Mouse (Mus musculus) induced T-regulatory cell, adult 2 months (primary cell): ENCODE data around the gene Gm17359.

Source experiments
- DNase-seq: peaks from one replicate; pipeline ENCODE4 v3.0.0-alpha.2; 2012; ENCODE audit warnings: low read depth

Gm17359 gene

DNA sequence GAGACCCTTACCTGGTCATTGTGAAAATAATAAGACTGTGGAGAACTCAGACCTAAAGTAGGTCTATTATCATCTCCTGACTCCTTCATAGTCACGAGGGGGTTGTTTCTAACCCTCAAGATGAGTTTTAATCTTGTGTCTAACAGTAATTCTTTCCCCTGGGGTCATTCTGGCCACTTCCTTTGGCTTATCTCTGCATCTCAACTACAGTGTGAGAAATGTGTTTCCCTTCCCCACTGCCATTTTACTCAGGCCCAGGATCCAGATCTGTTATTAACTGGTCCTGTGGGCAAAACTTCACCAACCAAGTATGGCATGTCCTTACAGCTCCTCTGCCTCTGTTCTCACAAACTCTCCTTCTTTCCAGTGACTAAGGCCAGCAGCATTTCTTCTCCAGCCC is 12.8 kb downstream of the Gm17359 start:
- no peak for DNase-seq

GRCm38 (mm10) chr3:79358721-79359120 is 22.3 kb downstream of the Gm17359 start:
- DNase-seq = no peak

- no peak for DNase-seq
These were observed 24.0 kb downstream of the Gm17359 start for GRCm38 (mm10) chr3:79360317-79361101.

GRCm38 (mm10) chr3:79366098-79366497 is 29.6 kb downstream of the Gm17359 start:
- no peak for DNase-seq

- DNase-seq = no peak
These were observed 31.8 kb downstream of the Gm17359 start for GRCm38 (mm10) chr3:79368306-79368705.

- no peak for DNase-seq
These were observed 34.0 kb downstream of the Gm17359 start for GRCm38 (mm10) chr3:79370385-79370929.

DNA sequence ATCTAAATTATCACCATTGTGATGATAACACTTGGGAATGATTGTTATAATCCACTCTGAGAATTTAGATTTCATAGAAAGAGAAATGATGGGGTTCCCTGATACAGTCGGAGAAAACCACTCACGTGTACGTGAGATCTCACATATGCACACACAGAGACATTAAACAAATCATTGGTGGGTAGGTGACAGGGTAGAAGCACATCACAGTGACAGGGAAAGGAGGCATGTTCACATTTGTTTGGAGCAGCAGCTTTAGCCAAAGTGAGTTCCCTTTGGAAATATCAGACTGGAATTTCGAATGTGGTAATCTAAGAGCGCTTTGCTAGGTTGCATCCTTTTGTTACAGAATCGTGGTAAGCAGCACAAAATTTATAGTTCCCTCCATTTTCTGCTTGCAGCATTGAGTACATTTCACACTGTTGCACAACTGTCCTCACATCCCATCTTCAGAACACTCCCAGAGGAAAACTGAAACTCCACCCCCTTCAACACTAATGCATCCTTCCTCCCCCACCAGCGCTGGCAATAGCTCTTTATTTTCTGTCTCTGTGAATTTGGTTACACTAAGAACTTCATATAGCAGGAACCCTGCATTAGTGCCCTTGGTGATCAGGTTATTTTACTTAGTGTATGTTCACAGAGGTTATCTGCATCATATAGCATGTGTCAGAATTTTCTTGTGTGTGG is 35.2 kb downstream of the Gm17359 start:
- DNase-seq = no peak

DNA sequence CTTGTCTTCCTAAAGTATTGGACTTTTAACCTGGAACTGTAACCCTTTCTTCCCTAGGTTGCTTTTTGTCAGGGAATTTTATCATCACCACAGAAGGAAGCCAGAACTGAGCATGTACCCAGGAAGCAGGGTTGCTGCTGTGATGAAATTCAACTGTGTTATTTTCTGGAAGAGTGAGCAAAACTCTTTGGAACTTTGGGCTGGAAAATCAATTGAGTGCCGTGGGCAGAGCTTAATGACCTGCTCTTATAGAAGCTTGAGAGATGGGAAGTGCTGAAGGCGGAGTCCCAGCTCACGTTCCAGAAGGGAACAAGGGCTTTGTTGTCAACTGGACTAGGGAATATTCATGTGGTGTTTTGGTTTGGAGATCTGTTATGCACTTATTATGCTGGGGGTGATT is 37.5 kb downstream of the Gm17359 start:
- no peak for DNase-seq

- DNase-seq = no peak
These were observed 41.6 kb downstream of the Gm17359 start for GRCm38 (mm10) chr3:79378086-79378485.

- DNase-seq = no peak
These were observed 42.9 kb downstream of the Gm17359 start for GRCm38 (mm10) chr3:79379255-79379836.

DNA sequence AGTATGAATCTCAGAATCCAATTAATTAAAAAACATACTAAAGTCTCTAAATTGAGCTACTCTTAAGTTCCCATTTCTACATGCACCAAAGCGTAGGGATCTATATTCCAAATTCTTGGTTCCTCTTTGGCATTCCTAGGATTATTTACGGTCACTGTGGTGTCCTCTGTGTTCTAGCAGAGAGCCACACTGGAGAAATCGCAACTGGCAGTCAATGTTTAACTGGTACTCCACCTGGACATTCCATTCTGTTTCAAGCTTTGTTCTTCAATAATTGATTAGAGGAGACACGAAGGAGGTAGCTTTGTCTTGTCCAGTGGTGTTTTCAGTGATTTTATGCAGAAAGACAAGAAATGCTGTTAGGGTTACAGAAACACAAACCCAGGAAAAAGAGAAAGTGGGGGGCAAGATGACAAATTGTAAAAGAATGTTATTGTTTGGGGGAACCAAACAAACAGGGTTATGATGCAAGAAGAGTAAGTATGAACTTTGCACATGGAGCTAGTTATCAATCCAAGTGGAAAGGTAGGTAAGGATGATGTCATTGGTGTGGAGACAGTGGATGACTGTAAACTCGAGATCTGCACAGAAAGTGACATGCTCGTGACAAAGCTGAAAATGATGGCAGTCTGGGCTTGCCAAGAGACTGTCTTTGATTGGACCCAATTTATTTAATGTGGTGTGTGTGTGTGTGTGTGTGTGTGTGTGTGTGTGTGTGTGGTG is 43.6 kb downstream of the Gm17359 start:
- no peak for DNase-seq

- DNase-seq = no peak
These were observed 44.9 kb downstream of the Gm17359 start for GRCm38 (mm10) chr3:79381398-79381797.

DNA sequence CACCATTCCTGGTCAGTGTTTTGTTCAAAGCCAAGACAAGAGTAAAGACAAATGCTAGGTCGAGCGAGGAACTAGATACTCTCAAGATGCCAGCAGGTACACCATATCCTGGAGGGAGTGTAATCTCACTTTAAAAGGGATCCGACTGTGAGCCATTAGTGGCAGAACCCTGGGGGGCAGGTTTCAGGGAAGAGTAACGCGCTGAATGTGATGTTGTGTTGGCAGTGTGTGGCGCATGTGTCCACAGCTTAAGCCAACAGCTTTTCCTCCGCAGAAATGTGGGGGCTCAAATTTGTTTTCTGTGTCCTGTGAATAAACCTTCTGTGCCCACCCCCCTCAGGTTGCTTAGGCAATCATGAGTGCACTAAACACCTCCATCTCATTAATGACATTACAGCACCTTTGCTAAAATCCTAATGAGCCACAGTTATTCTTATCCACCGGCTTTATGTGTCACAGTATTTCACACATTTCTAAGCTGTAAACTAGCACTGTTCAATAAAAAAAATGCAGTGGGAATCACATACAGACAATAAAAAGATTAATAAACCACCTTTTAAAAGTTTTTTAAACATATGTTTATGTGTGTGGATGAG is 49.1 kb downstream of the Gm17359 start:
- no peak for DNase-seq

DNA sequence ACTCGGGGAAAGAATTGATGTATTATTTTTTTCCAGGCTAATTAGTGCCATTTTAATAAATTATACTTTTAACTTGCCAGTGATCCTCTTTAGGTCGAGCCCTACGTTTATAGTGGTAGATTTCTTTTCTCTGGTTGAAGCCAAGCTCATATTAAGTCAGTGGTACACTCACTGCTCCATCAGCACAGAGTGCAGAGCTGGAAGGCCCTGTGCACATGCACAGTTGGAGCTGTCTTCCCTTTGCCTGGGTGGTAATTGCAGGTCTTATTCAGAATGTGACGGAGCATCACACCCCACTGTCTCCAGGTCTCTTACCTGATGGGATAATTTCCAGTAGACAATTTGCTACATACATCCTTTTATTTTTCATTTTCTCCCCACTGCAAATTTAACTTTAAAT is 52.6 kb downstream of the Gm17359 start:
- no peak for DNase-seq

- no peak for DNase-seq
These were observed 64.1 kb downstream of the Gm17359 start for GRCm38 (mm10) chr3:79400552-79400951.

GRCm38 (mm10) chr3:79402056-79402455 is 65.6 kb downstream of the Gm17359 start:
- DNase-seq = no peak

DNA sequence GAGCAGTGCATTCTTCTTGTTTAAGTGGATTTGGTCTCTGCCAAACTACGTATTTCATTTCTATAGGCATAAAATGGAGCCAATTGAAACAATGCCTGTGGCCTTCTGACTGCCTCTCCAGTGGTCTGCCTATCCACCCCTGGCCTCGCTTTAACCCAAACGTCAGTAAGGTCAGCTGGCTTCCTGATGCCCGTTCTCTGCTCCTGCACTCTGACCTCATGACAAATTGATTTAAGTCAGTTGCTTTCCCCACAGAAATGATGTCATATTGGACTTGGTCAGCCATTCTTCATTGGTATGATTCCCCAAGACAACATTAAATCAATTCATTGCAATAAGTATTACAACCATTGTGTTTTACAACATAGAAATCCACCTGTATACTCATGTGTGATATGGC is 72.1 kb downstream of the Gm17359 start:
- DNase-seq = no peak

GRCm38 (mm10) chr3:79409927-79410628 is 73.6 kb downstream of the Gm17359 start:
- no peak for DNase-seq

- no peak for DNase-seq
These were observed 74.2 kb downstream of the Gm17359 start for GRCm38 (mm10) chr3:79410629-79410995.

DNA sequence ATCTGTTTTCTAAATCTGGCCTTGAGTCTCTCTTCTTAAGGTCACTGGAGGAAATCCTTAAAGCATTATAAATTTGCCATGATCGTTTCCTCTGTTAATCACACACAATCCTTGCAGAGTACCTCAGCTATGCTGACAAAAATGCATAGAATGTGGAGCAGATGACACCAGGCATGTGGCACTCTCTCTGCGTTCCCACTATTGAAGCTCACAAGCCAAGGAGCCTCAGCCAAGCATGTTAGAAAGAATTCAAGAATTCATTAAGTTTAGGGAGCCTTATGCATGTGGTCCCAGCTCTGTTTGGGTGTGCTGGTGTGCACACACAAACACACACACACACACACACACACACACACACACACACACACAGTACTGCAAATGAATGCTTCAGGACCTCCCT is 75.2 kb downstream of the Gm17359 start:
- DNase-seq = no peak

GRCm38 (mm10) chr3:79413492-79413891 is 77.0 kb downstream of the Gm17359 start:
- DNase-seq = no peak
